Mouse (Mus musculus): ENCODE measurements at regions not wholly inside any gene's neighbourhood (a gene's known extent, or its start where the extent isn't known, plus 50 kb on each side); places are given as distances from the start of the nearest gene placed in this dataset.

DNA sequence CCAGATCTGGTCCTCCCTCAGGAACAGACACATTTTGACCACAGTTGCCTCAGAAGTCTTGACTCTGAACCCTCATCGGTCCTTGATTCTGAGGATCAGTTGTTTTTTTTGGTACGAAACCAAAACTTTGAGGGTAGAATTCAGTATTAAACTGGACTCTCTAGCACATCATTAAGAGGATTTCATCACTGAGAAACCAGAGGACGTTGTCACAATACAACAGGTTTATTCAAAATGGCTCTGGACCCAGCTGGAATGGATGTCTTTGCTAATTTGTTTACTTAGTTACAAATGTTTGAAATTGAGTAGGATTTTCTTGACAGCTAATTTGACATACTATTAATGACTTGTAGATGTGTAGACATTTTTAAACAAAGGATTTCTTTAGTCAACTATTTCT lies 163.7 kb downstream of the Pten start:
- H3K36me3 ChIP-seq (ENCODE audit: inconsistent target), result no peaks in the 10 kb centered on the region
- H3K4me3 ChIP-seq (ENCODE audit: inconsistent target), result no peak overlapping the region
- H3K27ac ChIP-seq, result no peak overlapping the region
- no peaks in the 10 kb centered on the region for H3K79me2 ChIP-seq (ENCODE audit: inconsistent target)
- 100% methylated on average over 3 of the region's 3 CpGs for WGBS (ENCODE audit: missing documents)

DNA sequence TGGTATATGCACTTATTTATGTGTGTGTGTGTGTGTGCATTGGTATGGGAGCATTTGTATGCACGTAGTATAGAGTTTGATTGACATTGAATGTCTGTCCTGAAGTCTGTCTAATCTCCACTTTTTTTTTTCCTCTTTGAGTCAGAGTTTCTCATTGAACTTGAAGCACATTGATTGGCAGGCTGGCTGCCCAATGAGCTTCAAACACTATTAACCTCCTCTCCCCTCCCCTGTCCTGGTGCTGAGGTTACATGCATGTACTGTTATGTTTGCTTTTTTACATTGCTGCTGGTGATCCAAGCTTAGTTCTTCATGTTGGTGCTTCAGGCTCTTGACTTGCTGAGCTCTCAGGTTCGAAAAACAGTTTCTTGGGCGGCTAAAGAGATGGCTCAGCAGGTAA lies 166.6 kb downstream of the Pten start:
- 95% methylated on average over 3 of the region's 3 CpGs for WGBS (ENCODE audit: missing documents)
- Histone ChIP-seq H3K4me3 (ENCODE audit: inconsistent target) (no peak overlapping the region), H3K79me2 (ENCODE audit: inconsistent target) (no peaks in the 10 kb centered on the region), H3K27ac (no peak overlapping the region), H3K36me3 (ENCODE audit: inconsistent target) (no peaks in the 10 kb centered on the region)

DNA sequence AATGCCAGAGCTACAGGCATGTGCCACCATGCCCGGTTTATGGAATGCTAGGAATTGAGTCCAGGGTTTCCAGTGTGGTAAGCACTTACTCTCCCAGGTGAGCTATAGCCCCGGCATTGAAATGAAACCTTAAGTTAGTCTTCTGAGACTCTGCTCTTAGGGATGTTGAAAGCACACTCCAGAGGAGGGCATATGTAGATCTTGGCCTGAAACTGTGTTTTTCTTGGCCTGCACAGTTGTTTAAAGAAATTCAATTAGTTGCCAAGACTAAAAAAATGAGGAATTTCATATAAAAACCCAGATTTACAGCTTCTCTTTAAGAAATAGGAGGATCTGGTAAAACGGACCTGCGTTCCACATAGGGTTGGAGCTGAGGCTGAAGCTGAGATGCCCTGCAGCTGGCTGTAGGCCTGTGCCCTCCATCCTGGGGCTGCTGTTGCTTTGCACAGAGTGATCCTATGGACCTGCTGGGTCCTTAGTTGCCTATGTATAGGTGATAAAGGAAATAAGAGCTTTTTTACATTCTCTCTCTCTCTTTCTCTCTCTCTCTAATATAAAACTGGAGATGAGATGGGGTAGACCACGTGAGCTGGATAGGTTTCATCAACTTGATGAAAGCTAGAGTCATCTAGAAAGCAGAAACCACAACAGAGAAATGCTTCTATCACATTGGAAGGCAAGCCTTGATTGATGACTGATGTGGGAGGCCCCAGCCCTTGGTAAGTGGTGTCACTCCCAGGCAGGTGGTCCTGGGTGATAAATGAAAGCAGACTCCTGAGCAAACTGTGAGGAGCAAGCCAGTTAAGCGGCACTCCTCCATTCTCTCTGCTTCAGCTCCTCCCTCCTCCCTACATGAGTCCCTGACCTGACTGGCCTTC lies 168.6 kb downstream of the Pten start:
- no peak overlapping the region for H3K27ac ChIP-seq

DNA sequence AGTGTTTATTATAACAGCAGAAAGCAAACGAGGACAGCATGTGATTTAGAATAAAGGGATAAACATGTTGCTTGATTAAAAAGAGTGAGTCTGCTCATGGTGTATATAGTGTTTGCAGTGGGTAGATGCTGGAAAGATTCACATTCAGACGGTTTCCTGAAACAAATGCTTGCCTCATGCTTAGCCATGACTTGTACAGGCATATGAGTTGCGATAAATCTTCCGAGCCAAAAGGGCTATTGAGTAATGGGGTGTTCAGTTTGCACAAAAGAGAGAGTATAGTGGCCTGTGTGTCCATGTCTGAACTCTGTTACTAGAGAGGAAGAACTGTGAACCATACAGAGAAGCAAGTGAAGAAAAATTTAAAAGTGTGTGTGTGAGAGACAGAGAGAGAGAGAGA lies 169.3 kb downstream of the Pten start:
- H3K79me2 ChIP-seq (ENCODE audit: inconsistent target), result no peaks in the 10 kb centered on the region
- H3K27ac ChIP-seq, result no peak overlapping the region
- no peak overlapping the region for H3K4me3 ChIP-seq (ENCODE audit: inconsistent target)
- no peaks in the 10 kb centered on the region for H3K36me3 ChIP-seq (ENCODE audit: inconsistent target)
- WGBS (ENCODE audit: missing documents), result 61% methylated on average over 4 of the region's 4 CpGs

More for the DNA sequence above, 168.6 kb downstream of the Pten start:
- WGBS (ENCODE audit: missing documents), result 93% methylated on average over 6 of the region's 6 CpGs
- Histone ChIP-seq H3K79me2 (ENCODE audit: inconsistent target) (no peaks in the 10 kb centered on the region), H3K36me3 (ENCODE audit: inconsistent target) (no peaks in the 10 kb centered on the region), H3K4me3 (ENCODE audit: inconsistent target) (no peak overlapping the region)

DNA sequence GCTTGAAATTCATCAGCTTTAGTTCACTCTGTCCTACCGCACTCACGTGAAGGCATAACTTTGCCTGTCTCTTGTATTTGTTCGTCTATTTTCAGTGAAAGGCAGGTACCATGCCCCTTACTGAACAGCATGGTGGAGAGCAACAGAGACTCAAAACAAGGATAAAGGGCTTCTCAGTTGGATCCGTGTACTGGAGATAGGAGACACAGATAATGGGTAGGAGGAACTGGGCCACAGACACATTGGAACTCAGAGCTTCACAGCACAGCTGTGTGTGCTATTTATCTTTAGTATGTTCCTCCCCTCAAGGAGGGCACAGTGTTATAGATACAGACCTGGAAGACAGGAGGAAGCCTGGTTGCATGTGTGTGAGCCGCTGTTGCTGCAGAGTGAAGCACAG lies 176.4 kb downstream of the Pten start:
- Histone ChIP-seq H3K36me3 (ENCODE audit: inconsistent target) (no peaks in the 10 kb centered on the region), H3K27ac (no peak overlapping the region), H3K4me3 (ENCODE audit: inconsistent target) (no peak overlapping the region), H3K79me2 (ENCODE audit: inconsistent target) (no peaks in the 10 kb centered on the region)
- WGBS (ENCODE audit: missing documents), result 88% methylated on average over 5 of the region's 5 CpGs

DNA sequence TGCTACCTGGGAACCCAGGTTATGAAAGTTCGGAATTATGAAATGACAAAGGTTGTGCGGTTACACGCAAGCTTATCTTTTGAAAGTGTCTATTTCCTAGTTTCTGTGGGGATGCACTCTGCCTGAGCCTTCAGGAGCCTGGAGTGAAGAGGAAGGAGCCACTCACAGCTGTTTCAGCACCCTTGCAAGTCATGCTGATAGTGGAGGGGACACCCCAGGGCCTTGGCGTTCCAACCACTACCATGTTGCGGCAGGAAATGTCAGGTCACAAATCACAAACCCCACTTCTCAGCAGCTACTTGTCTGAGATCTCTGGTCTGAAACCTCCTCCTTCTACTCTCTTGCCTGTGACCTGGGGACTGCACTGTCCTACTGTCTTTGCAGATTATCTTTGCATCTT lies 178.3 kb downstream of the Pten start:
- Histone ChIP-seq H3K27ac (no peak overlapping the region), H3K4me3 (ENCODE audit: inconsistent target) (no peak overlapping the region), H3K36me3 (ENCODE audit: inconsistent target) (no peaks in the 10 kb centered on the region), H3K79me2 (ENCODE audit: inconsistent target) (no peaks in the 10 kb centered on the region)
- 15% methylated on average over 5 of the region's 5 CpGs for WGBS (ENCODE audit: missing documents)

DNA sequence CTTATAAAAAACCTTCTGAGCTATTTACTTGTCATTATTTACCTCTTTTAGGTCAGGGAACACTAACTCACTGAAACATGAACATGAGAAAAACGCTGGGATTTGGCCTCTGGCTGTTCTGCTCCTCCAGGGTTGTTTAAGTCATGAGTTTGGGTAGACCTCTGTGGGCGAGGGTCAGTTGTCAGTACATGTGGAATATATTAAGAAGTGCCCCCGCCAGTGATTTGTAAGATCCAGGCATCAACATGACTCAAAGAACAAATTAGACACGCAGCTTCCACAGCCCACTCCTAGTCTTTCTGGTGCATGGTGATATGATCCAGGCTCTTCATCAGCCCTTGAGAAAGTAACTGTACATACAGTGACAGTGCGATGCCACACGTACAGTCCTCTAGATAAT lies 180.3 kb downstream of the Pten start:
- Histone ChIP-seq H3K4me3 (ENCODE audit: inconsistent target) (no peak overlapping the region), H3K79me2 (ENCODE audit: inconsistent target) (no peaks in the 10 kb centered on the region), H3K36me3 (ENCODE audit: inconsistent target) (no peaks in the 10 kb centered on the region), H3K27ac (no peak overlapping the region)
- WGBS (ENCODE audit: missing documents), result 95% methylated on average over 6 of the region's 6 CpGs

DNA sequence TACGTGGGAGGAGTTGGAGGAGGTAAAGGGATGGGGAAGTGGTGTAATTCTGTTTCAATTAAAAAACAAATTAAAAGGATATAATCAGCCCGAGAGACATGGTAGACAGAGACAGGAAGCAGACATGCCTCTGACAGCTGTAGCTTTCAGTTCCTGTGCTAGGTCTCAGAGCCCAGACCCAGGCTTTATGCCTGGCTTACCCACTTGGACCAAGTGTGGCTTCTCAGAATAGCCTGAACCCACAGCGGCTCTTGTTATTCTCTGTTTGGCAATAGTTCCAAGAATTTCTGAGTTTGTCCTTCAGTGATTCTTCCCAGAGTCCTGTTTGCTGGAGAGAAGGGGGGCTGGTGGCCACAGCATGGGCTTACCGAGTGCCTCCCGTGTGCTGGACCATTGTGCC lies 182.4 kb downstream of the Pten start:
- no peaks in the 10 kb centered on the region for H3K79me2 ChIP-seq (ENCODE audit: inconsistent target)
- H3K27ac ChIP-seq, result no peak overlapping the region
- WGBS (ENCODE audit: missing documents), result 51% methylated on average over 4 of the region's 5 CpGs

DNA sequence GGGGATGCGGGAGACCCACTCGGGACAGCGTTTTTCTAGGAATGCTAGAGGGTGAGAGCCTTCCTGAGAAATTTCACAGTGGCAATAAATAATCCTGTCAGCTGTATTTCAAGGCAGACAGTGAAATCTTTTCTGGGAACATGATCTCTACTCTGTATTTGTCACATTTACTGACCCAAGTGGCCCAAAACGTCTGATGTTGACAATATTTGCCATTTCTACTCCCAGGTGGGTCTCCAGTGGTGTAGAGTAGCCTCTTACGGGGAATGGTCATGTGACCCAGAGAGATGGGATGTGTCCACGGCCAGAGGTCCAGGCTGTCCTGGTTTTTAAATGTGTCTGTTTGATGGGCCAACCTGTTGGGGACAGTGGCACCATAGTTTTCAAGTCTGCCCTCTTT lies 183.5 kb downstream of the Pten start:
- no peaks in the 10 kb centered on the region for H3K79me2 ChIP-seq (ENCODE audit: inconsistent target)
- H3K36me3 ChIP-seq (ENCODE audit: inconsistent target), result no peaks in the 10 kb centered on the region
- H3K4me3 ChIP-seq (ENCODE audit: inconsistent target), result no peak overlapping the region
- H3K27ac ChIP-seq, result no peak overlapping the region
- WGBS (ENCODE audit: missing documents), result 92% methylated on average over 6 of the region's 6 CpGs

More for the DNA sequence above, 182.4 kb downstream of the Pten start:
- Histone ChIP-seq H3K4me3 (ENCODE audit: inconsistent target) (no peak overlapping the region), H3K36me3 (ENCODE audit: inconsistent target) (no peaks in the 10 kb centered on the region)

DNA sequence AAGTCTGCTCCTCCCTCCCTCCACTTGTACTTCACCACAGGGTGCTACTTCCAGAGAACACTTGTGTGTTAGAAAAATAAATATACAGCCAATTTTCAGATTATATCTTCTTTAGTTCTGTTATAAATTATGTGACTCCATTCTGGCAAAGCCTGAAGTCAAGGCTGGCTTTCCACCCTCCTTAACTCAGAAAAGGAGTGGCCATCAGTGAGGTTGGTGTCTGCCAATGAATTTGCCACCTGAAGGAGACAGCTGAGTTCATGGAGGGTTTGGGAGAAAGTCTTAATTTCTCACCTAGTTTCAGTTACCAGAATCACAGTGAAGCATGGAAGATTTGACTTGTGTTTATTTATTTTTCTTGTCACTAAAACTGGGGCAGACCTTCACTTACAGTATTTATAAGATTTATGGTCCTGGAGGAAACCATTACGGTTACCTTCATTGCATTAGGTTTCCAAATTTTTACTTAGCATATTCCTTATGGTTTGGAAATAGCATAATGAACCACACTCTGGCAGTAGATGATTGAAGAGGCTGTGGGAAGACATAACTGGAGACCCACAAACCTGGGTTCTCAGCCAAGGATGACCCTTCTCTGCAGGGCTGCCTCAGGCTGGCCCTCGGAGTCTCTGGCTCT lies 186.4 kb downstream of the Pten start:
- no peak overlapping the region for H3K4me3 ChIP-seq (ENCODE audit: inconsistent target)
- no peaks in the 10 kb centered on the region for H3K79me2 ChIP-seq (ENCODE audit: inconsistent target)
- 92% methylated on average over 2 of the region's 2 CpGs for WGBS (ENCODE audit: missing documents)
- no peaks in the 10 kb centered on the region for H3K36me3 ChIP-seq (ENCODE audit: inconsistent target)
- no peak overlapping the region for H3K27ac ChIP-seq

DNA sequence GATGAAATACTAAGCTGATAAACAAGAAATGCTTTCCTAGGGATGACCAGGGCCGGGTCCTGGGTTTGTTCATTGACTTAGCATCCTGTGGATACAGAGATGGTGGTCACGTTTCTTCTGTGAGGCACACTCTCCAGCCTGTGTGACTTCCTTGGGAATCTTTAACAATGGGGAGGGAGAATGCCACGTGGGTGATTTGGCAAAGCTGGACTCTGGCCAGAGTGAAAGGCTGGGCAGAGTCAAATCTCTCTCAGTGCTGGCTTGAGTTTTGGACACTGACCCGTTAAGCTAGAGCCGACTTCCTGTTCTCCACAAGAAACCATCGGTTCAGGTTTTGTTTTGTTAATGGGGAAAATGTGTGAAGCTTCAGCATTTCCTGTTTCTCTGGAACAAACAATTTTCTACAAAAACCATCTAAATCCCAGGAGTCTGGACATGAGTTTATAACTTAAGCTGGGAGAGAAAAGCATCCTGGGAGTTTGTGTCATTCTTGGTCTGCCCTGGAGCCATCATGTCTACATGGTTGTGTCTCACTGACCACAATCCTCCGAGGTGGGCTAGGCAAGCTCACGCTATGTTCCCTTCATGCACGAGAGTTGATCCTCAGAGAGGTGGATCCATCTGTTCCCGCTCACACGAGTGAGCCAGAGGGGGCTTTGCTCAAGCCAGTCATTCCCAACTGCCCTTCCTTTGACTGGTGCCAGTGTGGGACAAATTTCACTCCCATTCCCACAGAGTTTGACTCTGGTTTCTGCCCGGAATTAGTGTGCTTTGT lies 190.0 kb downstream of the Pten start:
- 89% methylated on average over 12 of the region's 12 CpGs for WGBS (ENCODE audit: missing documents)
- H3K79me2 ChIP-seq (ENCODE audit: inconsistent target), result no peaks in the 10 kb centered on the region
- no peak overlapping the region for H3K27ac ChIP-seq

DNA sequence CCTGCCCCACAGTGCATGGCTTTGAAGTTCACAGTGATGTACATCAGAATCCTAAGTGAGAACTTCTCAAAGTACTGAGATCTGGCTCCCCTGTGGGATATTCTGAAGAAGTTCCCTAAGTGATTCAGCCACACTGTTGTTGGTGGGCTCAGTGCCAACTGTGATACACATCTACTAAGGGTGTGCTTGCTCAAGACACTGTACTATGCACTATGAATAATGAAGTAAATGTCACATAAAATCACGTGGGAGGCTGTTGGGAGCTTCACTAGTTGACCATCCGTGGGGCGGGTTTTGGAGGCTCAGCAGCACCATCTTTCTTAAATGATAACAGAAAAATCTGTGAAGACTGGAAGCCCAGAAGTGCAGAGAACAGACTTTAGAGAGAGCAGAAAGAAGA lies 193.0 kb downstream of the Pten start:
- Histone ChIP-seq H3K36me3 (ENCODE audit: inconsistent target) (no peaks in the 10 kb centered on the region), H3K27ac (peak overlapping the region; percentile 27; the same call in 1 of the 2 replicates), H3K4me3 (ENCODE audit: inconsistent target) (no peak overlapping the region), H3K79me2 (ENCODE audit: inconsistent target) (no peaks in the 10 kb centered on the region)
- 13% methylated on average over 3 of the region's 3 CpGs for WGBS (ENCODE audit: missing documents)

More for the DNA sequence above, 190.0 kb downstream of the Pten start:
- no peaks in the 10 kb centered on the region for H3K36me3 ChIP-seq (ENCODE audit: inconsistent target)
- H3K4me3 ChIP-seq (ENCODE audit: inconsistent target), result no peak overlapping the region

DNA sequence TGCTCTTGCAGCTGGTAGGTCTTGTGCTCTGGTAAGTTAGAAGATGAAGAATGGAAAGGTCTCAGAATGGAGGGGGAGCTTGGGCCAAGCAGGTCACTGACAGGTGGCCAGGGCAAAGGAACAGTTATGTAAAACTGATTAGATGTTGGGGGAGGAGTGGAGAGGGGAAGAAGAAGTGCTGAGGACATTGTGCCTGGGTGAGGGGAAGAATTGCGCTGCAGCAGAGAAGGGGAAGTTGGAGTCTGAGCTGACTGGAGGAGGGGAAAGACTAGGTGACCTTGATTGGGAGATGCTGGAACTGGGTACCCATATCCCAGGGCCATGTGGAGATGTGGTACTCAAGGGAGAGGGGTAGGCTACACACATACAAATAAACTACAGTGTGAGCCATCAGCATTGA lies 193.5 kb downstream of the Pten start:
- H3K36me3 ChIP-seq (ENCODE audit: inconsistent target), result no peaks in the 10 kb centered on the region
- no peak overlapping the region for H3K4me3 ChIP-seq (ENCODE audit: inconsistent target)
- peak overlapping the region; percentile 27; the same call in 1 of the 2 replicates for H3K27ac ChIP-seq
- H3K79me2 ChIP-seq (ENCODE audit: inconsistent target), result no peaks in the 10 kb centered on the region
- WGBS (ENCODE audit: missing documents), result 13% methylated on average over 1 of the region's 1 CpGs

DNA sequence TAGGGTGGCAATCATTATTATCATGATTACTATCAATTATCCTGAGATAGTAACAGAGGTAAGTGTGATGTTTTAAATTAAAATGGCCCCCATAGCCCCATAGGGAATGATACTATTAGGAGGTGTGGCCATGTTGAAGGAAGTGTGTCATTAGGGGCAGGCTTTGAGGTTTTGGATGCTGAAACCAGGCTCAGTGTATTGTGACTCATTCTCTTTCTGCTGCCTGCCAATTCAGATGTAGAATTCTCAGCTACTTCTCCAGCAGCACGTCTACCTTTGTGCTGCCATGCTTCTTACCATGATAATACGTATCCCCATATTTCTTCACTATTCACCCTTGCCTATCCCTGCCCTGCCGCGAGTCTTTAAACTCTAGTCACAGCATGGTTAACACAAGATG lies 195.1 kb downstream of the Pten start:
- Histone ChIP-seq H3K4me3 (ENCODE audit: inconsistent target) (no peak overlapping the region), H3K27ac (no peak overlapping the region), H3K79me2 (ENCODE audit: inconsistent target) (no peaks in the 10 kb centered on the region), H3K36me3 (ENCODE audit: inconsistent target) (no peaks in the 10 kb centered on the region)
- WGBS (ENCODE audit: missing documents), result 65% methylated on average over 4 of the region's 4 CpGs

Measured in macrophage (primary cell).